Mouse (Mus musculus) stomach, postnatal 0 days (tissue): Measurements from ENCODE around the gene Ldlrad1.

Experiments used
- CTCF ChIP-seq: IDR thresholded peaks from 2 replicates; pipeline ENCODE4 v1.5.1; 2016; ENCODE audit warnings: antibody characterized with exemption, low read depth, mild to moderate bottlenecking, moderate library complexity
- EP300 ChIP-seq: optimal IDR thresholded peaks from 2 replicates; pipeline ENCODE3; 2016; ENCODE audit warnings: antibody characterized with exemption

DNA sequence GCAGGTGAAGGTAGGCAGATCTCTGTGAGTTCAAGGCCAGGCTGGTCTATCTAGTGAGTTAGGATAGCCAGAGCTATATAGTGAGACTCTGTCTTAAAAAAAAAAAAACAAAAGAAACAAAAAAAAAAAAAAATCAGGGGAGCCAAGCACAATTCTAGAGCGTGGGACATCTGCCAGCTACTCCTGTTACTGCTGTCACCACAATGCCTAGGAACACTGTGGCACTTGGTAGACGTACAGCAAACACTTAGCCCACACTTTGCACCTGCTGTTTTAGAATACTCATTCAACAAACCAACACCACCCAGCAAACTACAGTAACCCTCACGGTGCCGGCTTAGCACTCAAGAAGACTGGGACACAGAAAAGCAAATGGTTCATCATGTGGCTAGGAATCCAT lies 2.5 kb downstream of the Ldlrad1 start:
- TF ChIP-seq CTCF (no peak), EP300 (no peak)
